Comparison of ENCODE assay signal across 17 mouse cellular contexts in the genomic region with DNA sequence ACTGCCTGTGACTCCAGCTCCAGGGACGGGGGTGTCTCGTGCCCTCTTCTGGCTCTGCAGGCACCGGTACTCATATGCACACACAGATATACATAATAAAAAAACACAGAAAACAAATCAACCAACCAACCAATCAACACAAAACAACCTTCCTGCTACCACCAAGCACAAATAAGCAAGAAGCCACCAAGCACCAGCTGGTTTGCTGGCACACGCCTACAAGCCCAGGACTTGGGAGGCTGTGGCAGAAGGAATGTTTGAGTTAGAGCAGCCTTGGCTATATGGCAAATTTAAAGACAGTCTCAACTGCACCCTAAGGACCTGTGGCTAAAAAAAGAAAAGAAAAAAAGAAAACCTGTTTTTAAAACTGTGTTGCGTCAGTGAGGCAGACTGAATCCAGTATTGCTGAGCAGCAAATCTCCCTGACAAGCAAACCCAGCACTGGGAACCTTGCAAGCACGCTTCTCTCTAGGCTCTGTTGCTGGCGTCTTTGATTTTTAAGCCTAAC.
DNase-seq lines count a peak whose midpoint lies in the region; ATAC-seq lines count a peak whose summit lies in the region.
"Had no signal": no experiment of that assay in that cellular context is flagged by ENCODE, and none has a peak within 500 bp of the region (broad histone marks: within the 10 kb centered on the region; RNA-seq: fewer than 3 reads in every experiment).

No protein-coding gene starts in this region.

- peak; percentile 59 to 70 for DNase-seq in cerebellum, adult 18-20 months
- DNase-seq in frontal cortex, postnatal 10 days (ENCODE audit: low spot score in 2 of 2), result no peak
- peak; percentile 49 to 58 for DNase-seq in cerebellum, postnatal 10 days
- DNase-seq in telencephalon, adult 2 months (ENCODE audit: low read depth, low spot score), result peak; percentile 69
- DNase-seq in kidney, postnatal 4 days, result no peak
- DNase-seq: adrenal gland, postnatal 10 days; gastrocnemius, adult 2 months; heart, postnatal 4 days; kidney, adult 8-10 months; kidney, postnatal 10 days; layer of hippocampus, postnatal 36 days; lung, adult 18-20 months; lung, postnatal 10 days; thymus, postnatal 25 days had no signal

- no peak for ATAC-seq in cerebellum, adult (ENCODE audit: insufficient number of reproducible peaks, low FRiP score, low TSS enrichment)
- peak; percentile 48 for ATAC-seq in frontal cortex, adult (ENCODE audit: low TSS enrichment)
- ATAC-seq: liver, embryonic 12.5 days had no signal

Comparison
In these comparisons a context has a peak if more than half of its experiments do, and no peak if none do; other contexts are left out.
1. DNase-seq: peak in cerebellum, adult 18-20 months (2 of 2), cerebellum, postnatal 10 days (2 of 2) and telencephalon, adult 2 months (single experiment); none in frontal cortex, postnatal 10 days (0 of 2) and kidney, postnatal 4 days (0 of 2).